Mouse (Mus musculus) stomach, embryonic 16.5 days (tissue): ENCODE measurements around the gene Emilin3. TPM values are rescaled to one million over a fixed set of nuclear protein-coding genes. Genes with fewer than 3 reads are reported as not detected.
"Not testable (repeated sequence)": the region's sequence is repeated elsewhere in the genome, so short reads cannot be mapped to it uniquely, and the experiment has no call there.

Experiments
- ATAC-seq: fragments of 200-750 bp; cut with Nextera tagmentation; 2 replicates; pipeline ENCODE4 v1.8.0; 2017; ENCODE audit warnings: moderate number of reproducible peaks, moderate TSS enrichment; ENCODE audit not compliant: insufficient read depth, low FRiP score
- H3K27ac ChIP-seq: fragments of 300-500 bp; sonication (generic); 2 replicates; pipeline ENCODE4 v1.5.1; 2014; ENCODE audit warnings: low read length
- H3K27me3 ChIP-seq: fragments of 300-500 bp; sonication (generic); 2 replicates; pipeline ENCODE4 v1.6.1; 2014; ENCODE audit warnings: low read length, control low read depth, mixed read lengths; ENCODE audit not compliant: control insufficient read depth, insufficient read depth
- H3K36me3 ChIP-seq: fragments of 300-500 bp; sonication (generic); 2 replicates; pipeline ENCODE4 v1.6.1; 2014; ENCODE audit warnings: low read length; ENCODE audit not compliant: control insufficient read depth, insufficient read depth
- H3K4me1 ChIP-seq: fragments of 300-500 bp; sonication (generic); 2 replicates; pipeline ENCODE4 v1.6.1; 2014; ENCODE audit warnings: low read length, control low read depth, mixed read lengths; ENCODE audit not compliant: control insufficient read depth, insufficient read depth
- H3K4me2 ChIP-seq: fragments of 300-500 bp; sonication (generic); 2 replicates; pipeline ENCODE4 v1.6.1; 2014; ENCODE audit warnings: low read depth, low read length, mixed read lengths
- H3K4me3 ChIP-seq: fragments of 300-500 bp; sonication (generic); replicated peaks from 2 replicates; pipeline ENCODE4 v1.5.1; 2014; ENCODE audit warnings: mild to moderate bottlenecking, low read length
- H3K9ac ChIP-seq: fragments of 300-500 bp; sonication (generic); 2 replicates; pipeline ENCODE4 v1.6.1; 2014; ENCODE audit warnings: low read length
- H3K9me3 ChIP-seq: fragments of 300-500 bp; sonication (generic); replicated peaks from 2 replicates; pipeline ENCODE4 v1.6.1; 2016; ENCODE audit warnings: low read length, control low read depth; ENCODE audit not compliant: control insufficient read depth
- WGBS: fragments of 180-500 bp; shearing (Covaris S2); extraction: QIAGEN DNeasy Blood & Tissue Kit; methylation state at CpG from one replicate; pipeline ENCODE4 v1.1.7; 2014; 5-methylcytosine and 5-hydroxymethylcytosine counted together
- polyA plus RNA-seq: library from polyadenylated mRNA; unstranded; fragments of >200 nt; fragmentation: Nextera tagmentation; extraction: Ambion mirVana; gene quantifications from 2 replicates; pipeline ENCODE4 v1.2.1, GENCODE M21; 2015

The Emilin3 gene
- polyA plus RNA-seq: 22.5 and 25.3 TPM in 2 replicates

GRCm38 (mm10) chr2:160912231-160912671 lies at the start of gene Emilin3:
Gene Emilin3 (minus strand): TSS chr2:160912328.
- peak; percentile 69 for ATAC-seq
- H3K4me3 ChIP-seq: peak within 1 kb of the TSS; percentile 51
- peak within 1 kb of the TSS; percentile 83 for H3K4me2 ChIP-seq
- H3K9ac ChIP-seq: peak within 1 kb of the TSS; percentile 78
- H3K9me3 ChIP-seq: no peaks in the 10 kb centered on the region
- peaks cover 17% of the 10 kb centered on the region for H3K27me3 ChIP-seq
- H3K36me3 ChIP-seq: no peaks in the 10 kb centered on the region
- peaks cover 11% of the 10 kb centered on the region; the same call in 1 of the 2 replicates for H3K4me1 ChIP-seq
- WGBS: under 1% methylated on average over 44 of the region's 46 CpGs
- peak within 1 kb of the TSS; percentile 10; the same call in 1 of the 2 replicates for H3K27ac ChIP-seq

GRCm38 (mm10) chr2:160960956-160961646 lies 49.0 kb upstream of the Emilin3 start:
- H3K36me3 ChIP-seq: peaks cover 21% of the 10 kb centered on the region
- WGBS: 83% methylated on average over 6 of the region's 6 CpGs
- ATAC-seq: no peak

GRCm38 (mm10) chr2:160959901-160960300 lies 47.8 kb upstream of the Emilin3 start:
- WGBS: 93% methylated on average over 5 of the region's 5 CpGs
- Histone ChIP-seq H3K27me3 (no peaks in the 10 kb centered on the region), H3K4me3 (no peak overlapping the region), H3K4me2 (no peak overlapping the region), H3K9me3 (no peaks in the 10 kb centered on the region), H3K27ac (no peak overlapping the region), H3K9ac (no peak overlapping the region), H3K36me3 (peaks cover 9% of the 10 kb centered on the region), H3K4me1 (no peaks in the 10 kb centered on the region)
- no peak for ATAC-seq

More at GRCm38 (mm10) chr2:160960956-160961646, 49.0 kb upstream of the Emilin3 start:
- H3K4me1 ChIP-seq: no peaks in the 10 kb centered on the region
- no peak overlapping the region for H3K4me2 ChIP-seq
- H3K27me3 ChIP-seq: no peaks in the 10 kb centered on the region
- H3K27ac ChIP-seq: no peak overlapping the region
- H3K4me3 ChIP-seq: no peak overlapping the region
- H3K9me3 ChIP-seq: no peaks in the 10 kb centered on the region
- H3K9ac ChIP-seq: no peak overlapping the region

DNA sequence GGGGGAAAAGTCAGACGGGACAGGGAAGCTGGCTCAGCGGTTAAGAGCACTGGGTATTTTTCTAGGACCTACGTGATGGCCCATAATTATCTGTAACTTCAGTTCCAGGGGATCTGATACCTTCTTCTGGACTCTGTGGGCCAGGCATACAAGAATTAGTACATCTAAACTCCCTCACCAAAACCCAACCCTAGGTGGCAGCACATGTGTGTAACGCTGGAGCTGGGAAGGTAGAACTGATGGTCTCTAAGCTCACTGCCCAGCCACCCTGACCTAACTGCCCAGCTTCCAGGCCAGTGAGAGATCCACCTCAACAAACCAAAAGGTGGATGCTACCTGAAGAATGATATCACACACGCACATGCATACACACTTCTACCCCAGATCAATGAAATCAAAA lies 46.6 kb upstream of the Emilin3 start:
- WGBS: 92% methylated on average over 5 of the region's 5 CpGs
- peaks cover 4% of the 10 kb centered on the region; the same call in 1 of the 2 replicates for H3K36me3 ChIP-seq
- no peak overlapping the region for H3K4me3 ChIP-seq
- no peak overlapping the region for H3K27ac ChIP-seq
- H3K9ac ChIP-seq: no peak overlapping the region
- no peak for ATAC-seq
- H3K9me3 ChIP-seq: no peaks in the 10 kb centered on the region
- H3K4me1 ChIP-seq: no peaks in the 10 kb centered on the region
- no peak overlapping the region for H3K4me2 ChIP-seq
- H3K27me3 ChIP-seq: no peaks in the 10 kb centered on the region

- not testable (repeated sequence) for H3K9me3 ChIP-seq, H3K4me2 ChIP-seq, H3K36me3 ChIP-seq, H3K4me3 ChIP-seq, H3K4me1 ChIP-seq, H3K27me3 ChIP-seq, H3K9ac ChIP-seq, ATAC-seq, H3K27ac ChIP-seq
Observed at GRCm38 (mm10) chr2:160957801-160958200, 45.7 kb upstream of the Emilin3 start.

DNA sequence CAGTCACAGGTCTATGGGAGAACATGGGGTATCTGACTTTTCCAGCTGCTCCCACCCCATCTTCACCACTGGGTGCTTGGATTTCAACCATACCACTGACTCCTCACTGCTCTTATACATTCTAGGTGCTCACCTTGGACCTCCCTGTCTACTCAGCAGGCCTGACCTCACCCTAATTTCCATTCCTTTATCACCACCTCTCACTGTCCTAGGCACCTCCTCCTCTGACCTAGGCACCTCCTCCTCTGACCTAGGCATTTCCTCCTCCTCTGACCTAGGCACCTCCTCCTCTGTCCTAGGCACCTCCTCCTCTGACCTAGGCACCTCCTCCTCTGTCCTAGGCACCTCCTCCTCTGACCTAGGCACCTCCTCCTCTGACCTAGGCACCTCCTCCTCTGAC lies 45.2 kb upstream of the Emilin3 start:
- not testable (repeated sequence) for ATAC-seq, H3K4me3 ChIP-seq, H3K4me2 ChIP-seq, H3K27me3 ChIP-seq, H3K27ac ChIP-seq, H3K9me3 ChIP-seq, H3K4me1 ChIP-seq, H3K9ac ChIP-seq, H3K36me3 ChIP-seq

DNA sequence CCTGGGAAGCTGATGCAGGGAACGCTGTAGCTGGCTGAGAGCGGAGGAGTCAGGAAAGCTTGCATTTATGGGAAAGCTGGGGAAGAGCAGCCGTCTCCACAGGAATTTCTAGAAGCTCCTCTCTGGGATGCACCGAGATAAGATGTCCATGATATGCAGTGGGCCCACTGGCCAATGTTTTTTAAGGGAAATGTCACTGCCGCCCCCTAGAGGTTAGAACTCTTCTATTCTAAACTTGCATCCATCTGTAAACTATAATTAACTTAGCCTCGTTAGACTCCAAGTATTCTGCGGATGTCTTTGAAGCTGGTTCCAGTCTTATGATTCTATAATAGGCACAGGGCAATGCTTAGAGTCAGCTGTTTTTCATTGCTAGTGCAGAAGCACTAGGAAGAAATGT lies 43.2 kb upstream of the Emilin3 start:
- Histone ChIP-seq H3K27ac (no peak overlapping the region), H3K9me3 (no peaks in the 10 kb centered on the region), H3K4me2 (no peak overlapping the region), H3K27me3 (no peaks in the 10 kb centered on the region), H3K9ac (no peak overlapping the region), H3K4me1 (no peaks in the 10 kb centered on the region), H3K36me3 (peaks cover under 1% of the 10 kb centered on the region; the same call in 1 of the 2 replicates), H3K4me3 (no peak overlapping the region)
- no peak for ATAC-seq
- WGBS: 72% methylated on average over 7 of the region's 7 CpGs

GRCm38 (mm10) chr2:160954541-160954940 lies 42.4 kb upstream of the Emilin3 start:
- WGBS: 89% methylated on average over 3 of the region's 3 CpGs
- H3K4me3 ChIP-seq: no peak overlapping the region
- H3K4me1 ChIP-seq: no peaks in the 10 kb centered on the region
- H3K9me3 ChIP-seq: no peaks in the 10 kb centered on the region
- H3K36me3 ChIP-seq: peaks cover 6% of the 10 kb centered on the region
- H3K9ac ChIP-seq: no peak overlapping the region
- H3K27ac ChIP-seq: no peak overlapping the region
- H3K4me2 ChIP-seq: no peak overlapping the region
- ATAC-seq: no peak
- H3K27me3 ChIP-seq: no peaks in the 10 kb centered on the region

- peak; percentile 10; the same call in 1 of the 2 replicates for ATAC-seq
- Histone ChIP-seq H3K9me3 (no peaks in the 10 kb centered on the region), H3K36me3 (peaks cover 6% of the 10 kb centered on the region), H3K27me3 (no peaks in the 10 kb centered on the region), H3K4me3 (no peak overlapping the region), H3K9ac (no peak overlapping the region), H3K4me2 (no peak overlapping the region), H3K27ac (no peak overlapping the region), H3K4me1 (no peaks in the 10 kb centered on the region)
- 81% methylated on average over 7 of the region's 7 CpGs for WGBS
Observed at GRCm38 (mm10) chr2:160953131-160953873, 41.2 kb upstream of the Emilin3 start.
